Mouse (Mus musculus) heart, adult 2 months (tissue): ENCODE results near the gene Npas1.

Experiments used
- CTCF ChIP-seq: fragments of 200-600 bp; IDR thresholded peaks from 2 replicates; pipeline ENCODE4 v1.8.1; 2022; ENCODE audit warnings: antibody characterized with exemption, mild to moderate bottlenecking, moderate library complexity
- EP300 ChIP-seq: fragments of 200-500 bp; IDR thresholded peaks from 2 replicates; pipeline ENCODE4 v1.6.1; 2011; ENCODE audit warnings: low read depth, low read length, control low read depth; ENCODE audit not compliant: insufficient read depth
- POLR2A ChIP-seq: fragments of 200-500 bp; IDR thresholded peaks from 2 replicates; pipeline ENCODE4 v1.6.1; 2011; ENCODE audit warnings: mild to moderate bottlenecking, low read depth, low read length, control low read depth; ENCODE audit not compliant: insufficient read depth

DNA sequence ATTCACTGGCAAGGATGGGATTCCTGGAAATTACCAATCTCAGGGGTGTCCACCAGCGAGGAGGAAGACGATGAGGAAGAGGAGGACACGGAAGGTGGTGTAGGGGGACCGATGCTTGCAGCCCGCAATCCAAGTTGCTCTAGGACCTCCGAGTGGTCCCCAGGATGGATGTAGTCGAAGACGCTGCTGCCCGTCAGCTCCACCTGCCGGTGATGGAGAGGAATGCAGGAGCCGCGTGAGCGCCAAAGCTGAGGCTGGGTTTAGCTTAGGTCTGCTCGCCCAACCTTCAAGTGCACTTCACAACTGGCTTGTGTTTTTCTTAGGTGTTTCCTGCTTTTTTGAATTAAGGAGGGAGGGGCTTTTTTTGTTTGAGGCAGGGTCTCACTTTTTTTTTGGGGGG lies 14.3 kb downstream of the Npas1 start:
- TF ChIP-seq EP300 (peak; percentile 64; the same call in 1 of the 2 replicates), POLR2A (no peak), CTCF (peak; percentile 92)
